Mouse (Mus musculus) limb, embryonic 11.5 days (tissue): ENCODE measurements at regions not wholly inside any gene's neighbourhood (a gene's known extent, or its start where the extent isn't known, plus 50 kb on each side); places are given as distances from the start of the nearest gene placed in this dataset.

Source experiments
- ATAC-seq: fragments of 200-750 bp; cut with Nextera tagmentation; 2 replicates; pipeline ENCODE4 v1.8.0; 2017; ENCODE audit warnings: low read depth; ENCODE audit not compliant: insufficient number of reproducible peaks, low FRiP score, low TSS enrichment
- DNase-seq: peaks from one replicate; pipeline ENCODE4 v3.0.0-alpha.2; 2015; ENCODE audit warnings: low spot score
- H3K27ac ChIP-seq: fragments of 300-500 bp; sonication (generic); replicated peaks from 2 replicates; pipeline ENCODE4 v1.5.1; 2014; ENCODE audit warnings: low read depth, mild to moderate bottlenecking, low read length
- H3K27me3 ChIP-seq: fragments of 300-500 bp; sonication (generic); 2 replicates; pipeline ENCODE4 v1.6.1; 2014; ENCODE audit warnings: mild to moderate bottlenecking, low read length, mixed read lengths; ENCODE audit not compliant: control insufficient read depth, insufficient read depth
- H3K36me3 ChIP-seq: fragments of 300-500 bp; sonication (generic); 2 replicates; pipeline ENCODE4 v1.6.1; 2014; ENCODE audit warnings: mild to moderate bottlenecking, low read length, moderate library complexity, mixed read lengths; ENCODE audit not compliant: control insufficient read depth, insufficient read depth
- H3K4me1 ChIP-seq: fragments of 300-500 bp; sonication (generic); 2 replicates; pipeline ENCODE4 v1.6.1; 2014; ENCODE audit warnings: low read length, mixed read lengths; ENCODE audit not compliant: control insufficient read depth, insufficient read depth
- H3K4me2 ChIP-seq: fragments of 300-500 bp; sonication (generic); 2 replicates; pipeline ENCODE4 v1.6.1; 2014; ENCODE audit warnings: low read depth, mild to moderate bottlenecking, moderate library complexity; ENCODE audit not compliant: severe bottlenecking
- H3K4me3 ChIP-seq: fragments of 300-500 bp; sonication (generic); 2 replicates; pipeline ENCODE4 v1.5.1; 2014; ENCODE audit warnings: low read depth, low read length
- H3K9ac ChIP-seq: fragments of 300-500 bp; sonication (generic); 2 replicates; pipeline ENCODE4 v1.6.1; 2014; ENCODE audit warnings: mild to moderate bottlenecking, low read length
- H3K9me3 ChIP-seq: fragments of 300-500 bp; sonication (generic); 2 replicates; pipeline ENCODE4 v1.6.1; 2016; ENCODE audit warnings: low read length; ENCODE audit not compliant: control insufficient read depth
- WGBS: fragments of 180-500 bp; shearing (Covaris S2); extraction: QIAGEN DNeasy Blood & Tissue Kit; methylation state at CpG from one replicate; pipeline ENCODE4 v1.1.7; 2014; 5-methylcytosine and 5-hydroxymethylcytosine counted together

- Histone ChIP-seq H3K4me2 (no peak overlapping the region), H3K27me3 (no peaks in the 10 kb centered on the region), H3K9ac (no peak overlapping the region), H3K36me3 (no peaks in the 10 kb centered on the region), H3K27ac (no peak overlapping the region), H3K4me3 (no peak overlapping the region), H3K9me3 (no peaks in the 10 kb centered on the region), H3K4me1 (no peaks in the 10 kb centered on the region)
- no peak for ATAC-seq
- DNase-seq: no peak
- WGBS: 81% methylated on average over 2 of the region's 2 CpGs
Observed at GRCm38 (mm10) chr5:45318026-45318425, 132.0 kb downstream of the Qdpr start.

GRCm38 (mm10) chr5:45301120-45301519 is 148.9 kb downstream of the Qdpr start:
- no peaks in the 10 kb centered on the region for H3K36me3 ChIP-seq
- H3K4me1 ChIP-seq: no peaks in the 10 kb centered on the region
- H3K27me3 ChIP-seq: no peaks in the 10 kb centered on the region
- DNase-seq: no peak
- no peak overlapping the region for H3K9ac ChIP-seq
- 93% methylated on average over 1 of the region's 1 CpGs for WGBS
- ATAC-seq: no peak
- no peaks in the 10 kb centered on the region for H3K9me3 ChIP-seq
- H3K4me2 ChIP-seq: no peak overlapping the region
- H3K27ac ChIP-seq: no peak overlapping the region; the same call in 1 of the 2 replicates
- no peak overlapping the region for H3K4me3 ChIP-seq

- no peak overlapping the region for H3K4me2 ChIP-seq
- no peaks in the 10 kb centered on the region for H3K27me3 ChIP-seq
- H3K9me3 ChIP-seq: no peaks in the 10 kb centered on the region
- no peak overlapping the region for H3K4me3 ChIP-seq
- 66% methylated on average over 2 of the region's 2 CpGs for WGBS
- no peak for DNase-seq
- no peaks in the 10 kb centered on the region for H3K36me3 ChIP-seq
- no peak for ATAC-seq
- H3K9ac ChIP-seq: no peak overlapping the region
- H3K4me1 ChIP-seq: no peaks in the 10 kb centered on the region
- no peak overlapping the region for H3K27ac ChIP-seq
Observed at GRCm38 (mm10) chr5:45298872-45299271, 151.2 kb downstream of the Qdpr start.

GRCm38 (mm10) chr5:45295134-45295533 is 154.9 kb downstream of the Qdpr start:
- Histone ChIP-seq H3K9me3 (no peaks in the 10 kb centered on the region), H3K9ac (no peak overlapping the region), H3K27me3 (no peaks in the 10 kb centered on the region), H3K27ac (no peak overlapping the region), H3K4me1 (no peaks in the 10 kb centered on the region), H3K36me3 (no peaks in the 10 kb centered on the region), H3K4me3 (no peak overlapping the region), H3K4me2 (no peak overlapping the region)
- WGBS: 60% methylated on average over 4 of the region's 4 CpGs
- DNase-seq: no peak
- ATAC-seq: no peak

GRCm38 (mm10) chr5:45292833-45293546 is 157.0 kb downstream of the Qdpr start:
- WGBS: 73% methylated on average over 9 of the region's 9 CpGs
- DNase-seq: no peak
- Histone ChIP-seq H3K9ac (no peak overlapping the region), H3K27me3 (no peaks in the 10 kb centered on the region), H3K4me2 (no peak overlapping the region), H3K9me3 (no peaks in the 10 kb centered on the region), H3K4me1 (no peaks in the 10 kb centered on the region), H3K36me3 (no peaks in the 10 kb centered on the region), H3K4me3 (no peak overlapping the region), H3K27ac (no peak overlapping the region)
- no peak for ATAC-seq

- Histone ChIP-seq H3K4me2 (no peak overlapping the region), H3K4me1 (no peaks in the 10 kb centered on the region), H3K36me3 (no peaks in the 10 kb centered on the region), H3K4me3 (no peak overlapping the region), H3K27me3 (no peaks in the 10 kb centered on the region), H3K9me3 (no peaks in the 10 kb centered on the region), H3K27ac (no peak overlapping the region), H3K9ac (no peak overlapping the region)
- no peak for DNase-seq
- ATAC-seq: no peak
- 82% methylated on average over 1 of the region's 1 CpGs for WGBS
Observed at GRCm38 (mm10) chr5:45292383-45292782, 157.7 kb downstream of the Qdpr start.

GRCm38 (mm10) chr5:45291752-45292151 is 158.3 kb downstream of the Qdpr start:
- H3K4me1 ChIP-seq: no peaks in the 10 kb centered on the region
- no peaks in the 10 kb centered on the region for H3K9me3 ChIP-seq
- H3K4me3 ChIP-seq: no peak overlapping the region
- 97% methylated on average over 1 of the region's 1 CpGs for WGBS
- H3K4me2 ChIP-seq: no peak overlapping the region
- no peak overlapping the region for H3K27ac ChIP-seq
- DNase-seq (no peak), ATAC-seq (no peak)
- no peak overlapping the region for H3K9ac ChIP-seq
- H3K36me3 ChIP-seq: no peaks in the 10 kb centered on the region
- no peaks in the 10 kb centered on the region for H3K27me3 ChIP-seq

GRCm38 (mm10) chr5:45291276-45291675 is 158.8 kb downstream of the Qdpr start:
- H3K9me3 ChIP-seq: no peaks in the 10 kb centered on the region
- H3K9ac ChIP-seq: no peak overlapping the region
- no peak overlapping the region for H3K4me2 ChIP-seq
- no peak overlapping the region for H3K27ac ChIP-seq
- DNase-seq (no peak), ATAC-seq (no peak)
- 95% methylated on average over 3 of the region's 3 CpGs for WGBS
- H3K36me3 ChIP-seq: no peaks in the 10 kb centered on the region
- H3K27me3 ChIP-seq: no peaks in the 10 kb centered on the region
- no peaks in the 10 kb centered on the region for H3K4me1 ChIP-seq
- H3K4me3 ChIP-seq: no peak overlapping the region

- H3K4me3 ChIP-seq: no peak overlapping the region
- H3K4me2 ChIP-seq: no peak overlapping the region
- 94% methylated on average over 8 of the region's 8 CpGs for WGBS
- no peak for ATAC-seq
- no peaks in the 10 kb centered on the region for H3K36me3 ChIP-seq
- H3K27me3 ChIP-seq: no peaks in the 10 kb centered on the region
- H3K27ac ChIP-seq: no peak overlapping the region
- H3K9me3 ChIP-seq: no peaks in the 10 kb centered on the region
- 0 out of 2 replicates have a peak, but pooled peaks cover 2% of the 10 kb centered on the region for H3K4me1 ChIP-seq
- H3K9ac ChIP-seq: no peak overlapping the region
- no peak for DNase-seq
Observed at GRCm38 (mm10) chr5:45286454-45286853, 163.6 kb downstream of the Qdpr start.
